Mouse (Mus musculus) MEL (cell line): ENCODE data around the gene Cadps. TPM values are rescaled to one million over a fixed set of nuclear protein-coding genes. Genes with fewer than 3 reads are reported as not detected.

ENCODE experiments used
- DNase-seq: peaks from one replicate; pipeline ENCODE4 v3.0.0; 2011; ENCODE audit warnings: low read depth, low spot score
- H3K27ac ChIP-seq: 2 replicates; pipeline ENCODE4 v1.5.1; 2012; ENCODE audit warnings: low read depth, mild to moderate bottlenecking, control low read depth, low read length, moderate library complexity; ENCODE audit not compliant: control insufficient read depth
- H3K27me3 ChIP-seq, 2 experiments: fragments of 150-350 bp in 1 of 2; sonication (generic) in 1 of 2; 2 replicates each; pipeline ENCODE4 v1.6.1; 2012; ENCODE audit warnings: low read length in 2 of 2, mild to moderate bottlenecking in 2 of 2, improper control_type of control experiment in 1 of 2, moderate library complexity in 1 of 2; ENCODE audit not compliant: insufficient read depth in 2 of 2, control insufficient read depth in 1 of 2
- H3K36me3 ChIP-seq, 2 experiments: 2 replicates each; pipeline ENCODE4 v1.6.1; 2012 to 2014; ENCODE audit warnings: low read length in 2 of 2, improper control_type of control experiment in 1 of 2, inconsistent platforms in 1 of 2, mild to moderate bottlenecking in 1 of 2; ENCODE audit not compliant: insufficient read depth in 2 of 2, control insufficient read depth in 1 of 2
- H3K4me1 ChIP-seq, 2 experiments: fragments of 150-350 bp in 1 of 2; sonication (generic) in 1 of 2; 2 replicates each; pipeline ENCODE4 v1.6.1; 2012; ENCODE audit warnings: low read length in 2 of 2, improper control_type of control experiment in 1 of 2, mild to moderate bottlenecking in 1 of 2; ENCODE audit not compliant: insufficient read depth in 2 of 2, control insufficient read depth in 1 of 2
- H3K4me3 ChIP-seq, 2 experiments: fragments of 150-350 bp in 1 of 2; sonication (generic) in 1 of 2; 2 replicates each; pipeline ENCODE4 v1.5.1; 2012; ENCODE audit warnings: low read depth in 2 of 2, low read length in 2 of 2, mild to moderate bottlenecking in 2 of 2, moderate library complexity in 2 of 2, control low read depth in 1 of 2, improper control_type of control experiment in 1 of 2; ENCODE audit not compliant: control insufficient read depth in 1 of 2, insufficient read depth in 1 of 2
- H3K79me2 ChIP-seq: 2 replicates; pipeline ENCODE4 v1.6.1; 2012; ENCODE audit warnings: mild to moderate bottlenecking, low read length, moderate library complexity; ENCODE audit not compliant: control insufficient read depth, poor library complexity, insufficient read depth
- H3K9ac ChIP-seq: 2 replicates; pipeline ENCODE4 v1.6.1; 2012; ENCODE audit warnings: low read depth, mild to moderate bottlenecking, control low read depth, low read length, moderate library complexity; ENCODE audit not compliant: control insufficient read depth, poor library complexity, severe bottlenecking
- H3K9me3 ChIP-seq: fragments of 150-350 bp; sonication (generic); replicated peaks from 2 replicates; pipeline ENCODE4 v1.6.1; 2012; ENCODE audit warnings: mild to moderate bottlenecking, low read length, improper control_type of control experiment, moderate library complexity; ENCODE audit not compliant: insufficient read depth
- CHD1 ChIP-seq: IDR thresholded peaks from 2 replicates; pipeline ENCODE4 v1.6.1; 2012; ENCODE audit warnings: low read depth, mild to moderate bottlenecking, inconsistent platforms, low read length, improper control_type of control experiment
- CTCF ChIP-seq, 3 experiments: IDR thresholded peaks in 2 of 3; conservative IDR thresholded peaks in 1 of 3; 2 replicates each; pipeline ENCODE4 v1.5.1; 2011 to 2012; ENCODE audit warnings: low read length in 3 of 3, low read depth in 2 of 3, mild to moderate bottlenecking in 2 of 3, improper control_type of control experiment in 1 of 3, inconsistent platforms in 1 of 3, mixed read lengths in 1 of 3, moderate library complexity in 1 of 3; ENCODE audit not compliant: control insufficient read depth in 1 of 3, insufficient read depth in 1 of 3, poor library complexity in 1 of 3, severe bottlenecking in 1 of 3
- E2F4 ChIP-seq: IDR thresholded peaks from 2 replicates; pipeline ENCODE4 v1.6.1; 2011; ENCODE audit warnings: low read depth, low read length, improper control_type of control experiment, borderline replicate concordance
- EP300 ChIP-seq, 2 experiments: IDR thresholded peaks; 2 replicates each; pipeline ENCODE4 v1.6.1; 2011; ENCODE audit warnings: improper control_type of control experiment in 2 of 2, low read length in 2 of 2, low read depth in 1 of 2, mild to moderate bottlenecking in 1 of 2
- ETS1 ChIP-seq: IDR thresholded peaks from 2 replicates; pipeline ENCODE4 v1.6.1; 2012; ENCODE audit warnings: low read depth, mild to moderate bottlenecking, inconsistent platforms, low read length, improper control_type of control experiment, moderate library complexity
- GATA1 ChIP-seq: IDR thresholded peaks from 2 replicates; pipeline ENCODE4 v1.6.1; 2011; ENCODE audit warnings: low read depth, low read length, improper control_type of control experiment
- KAT2A ChIP-seq: conservative IDR thresholded peaks from 2 replicates; pipeline ENCODE4 v1.6.1; 2012; ENCODE audit warnings: low read depth, low read length, improper control_type of control experiment, inconsistent platforms
- MAFK ChIP-seq: IDR thresholded peaks from 2 replicates; pipeline ENCODE4 v1.6.1; 2011; ENCODE audit warnings: low read depth, mild to moderate bottlenecking, low read length, improper control_type of control experiment, borderline replicate concordance
- MAX ChIP-seq: IDR thresholded peaks from 2 replicates; pipeline ENCODE4 v1.6.1; 2011; ENCODE audit warnings: low read length, improper control_type of control experiment
- MAZ ChIP-seq: IDR thresholded peaks from 2 replicates; pipeline ENCODE4 v1.6.1; 2012; ENCODE audit warnings: low read depth, mild to moderate bottlenecking, inconsistent platforms, low read length, improper control_type of control experiment
- MEF2A ChIP-seq: IDR thresholded peaks from 2 replicates; pipeline ENCODE4 v1.6.1; 2014; ENCODE audit warnings: low read depth, mild to moderate bottlenecking, inconsistent platforms, low read length, improper control_type of control experiment; ENCODE audit not compliant: poor library complexity, insufficient replicate concordance, severe bottlenecking; ENCODE audit errors: extremely low read depth
- MXI1 ChIP-seq: IDR thresholded peaks from 2 replicates; pipeline ENCODE4 v1.6.1; 2011; ENCODE audit warnings: mild to moderate bottlenecking, low read depth, low read length, improper control_type of control experiment
- MYB ChIP-seq: IDR thresholded peaks from 2 replicates; pipeline ENCODE4 v1.6.1; 2011; ENCODE audit warnings: mild to moderate bottlenecking, low read depth, low read length, improper control_type of control experiment
- MYC ChIP-seq: IDR thresholded peaks from 2 replicates; pipeline ENCODE4 v1.6.1; 2011; ENCODE audit warnings: low read depth, mild to moderate bottlenecking, low read length, improper control_type of control experiment, moderate library complexity
- NELFE ChIP-seq: IDR thresholded peaks from 2 replicates; pipeline ENCODE4 v1.6.1; 2011; ENCODE audit warnings: low read depth, low read length, improper control_type of control experiment
- NRF1 ChIP-seq: IDR thresholded peaks from 2 replicates; pipeline ENCODE4 v1.6.1; 2014; ENCODE audit warnings: low read depth, mild to moderate bottlenecking, inconsistent platforms, low read length, improper control_type of control experiment, moderate library complexity; ENCODE audit not compliant: poor library complexity, insufficient read depth, severe bottlenecking
- POLR2A ChIP-seq, 2 experiments: IDR thresholded peaks; 2 replicates each; pipeline ENCODE4 v1.6.1; 2011 to 2012; ENCODE audit warnings: low read length in 2 of 2, mild to moderate bottlenecking in 2 of 2, control low read depth in 1 of 2, improper control_type of control experiment in 1 of 2, low read depth in 1 of 2, moderate library complexity in 1 of 2; ENCODE audit not compliant: control insufficient read depth in 1 of 2, insufficient read depth in 1 of 2, poor library complexity in 1 of 2
- POLR2AphosphoS2 ChIP-seq: IDR thresholded peaks from 2 replicates; pipeline ENCODE4 v1.6.1; 2011; ENCODE audit warnings: low read length, improper control_type of control experiment
- RAD21 ChIP-seq: IDR thresholded peaks from 2 replicates; pipeline ENCODE4 v1.6.1; 2011; ENCODE audit warnings: mild to moderate bottlenecking, low read depth, low read length, improper control_type of control experiment
- RCOR1 ChIP-seq: IDR thresholded peaks from 2 replicates; pipeline ENCODE4 v1.6.1; 2012; ENCODE audit warnings: low read depth, mild to moderate bottlenecking, inconsistent platforms, low read length, improper control_type of control experiment
- SIN3A ChIP-seq: IDR thresholded peaks from 2 replicates; pipeline ENCODE4 v1.6.1; 2012; ENCODE audit warnings: low read length, improper control_type of control experiment, inconsistent platforms
- SMC3 ChIP-seq: IDR thresholded peaks from 2 replicates; pipeline ENCODE4 v1.6.1; 2011; ENCODE audit warnings: low read depth, low read length, improper control_type of control experiment
- TAL1 ChIP-seq: IDR thresholded peaks from 2 replicates; pipeline ENCODE4 v1.6.1; 2012; ENCODE audit warnings: mild to moderate bottlenecking, inconsistent platforms, low read length, moderate library complexity, mixed read lengths
- TBP ChIP-seq: IDR thresholded peaks from 2 replicates; pipeline ENCODE4 v1.8.0; 2011; ENCODE audit warnings: low read depth, low read length, improper control_type of control experiment
- TCF12 ChIP-seq: IDR thresholded peaks from 2 replicates; pipeline ENCODE4 v1.6.1; 2014; ENCODE audit warnings: low read depth, mild to moderate bottlenecking, inconsistent platforms, low read length, improper control_type of control experiment, moderate library complexity
- UBTF ChIP-seq: IDR thresholded peaks from 2 replicates; pipeline ENCODE4 v1.6.1; 2012; ENCODE audit warnings: low read depth, mild to moderate bottlenecking, inconsistent platforms, low read length, improper control_type of control experiment, moderate library complexity, borderline replicate concordance; ENCODE audit not compliant: insufficient read depth
- USF1 ChIP-seq: IDR thresholded peaks from 2 replicates; pipeline ENCODE4 v1.6.1; 2014; ENCODE audit warnings: low read depth, mild to moderate bottlenecking, inconsistent platforms, low read length, improper control_type of control experiment, moderate library complexity
- ZC3H11A ChIP-seq: IDR thresholded peaks from 2 replicates; pipeline ENCODE4 v1.6.1; 2012; ENCODE audit warnings: low read depth, mild to moderate bottlenecking, inconsistent platforms, low read length, improper control_type of control experiment
- polyA plus RNA-seq, 2 experiments: library from polyadenylated mRNA; stranded (reverse) in 1 of 2; unstranded in 1 of 2; fragments of >175 nt in 1 of 2; fragments of >200 nt in 1 of 2; gene quantifications; 2 replicates each; pipeline versions ENCODE4 v1.2.1 to v1.2.4; 2012; ENCODE audit warnings: low replicate concordance in 2 of 2, low read depth in 1 of 2; ENCODE audit not compliant: insufficient read length in 2 of 2, insufficient read depth in 1 of 2, missing spikeins in 1 of 2
- total RNA-seq: library from RNA; depleted of rRNA; stranded (reverse); fragments of 300-350 nt; gene quantifications from 2 replicates; pipeline ENCODE4 v1.2.3, GENCODE M21; 2012

Cadps gene
- total and polyA plus RNA-seq, 3 experiments, result not detected

- no peaks in the 10 kb centered on the region for H3K27me3 ChIP-seq
- no peaks in the 10 kb centered on the region for H3K9me3 ChIP-seq
- no peaks in the 10 kb centered on the region for H3K36me3 ChIP-seq
- no peaks in the 10 kb centered on the region for H3K4me1 ChIP-seq
- DNase-seq, result no peak
- H3K27ac ChIP-seq, result no peak overlapping the region
- H3K9ac ChIP-seq, result no peak overlapping the region
- TF ChIP-seq SMC3, result no peak
- TF ChIP-seq MXI1, result no peak
- TF ChIP-seq RCOR1, result no peak
- TF ChIP-seq MYB, result no peak
- no peak for TF ChIP-seq NRF1
- TF ChIP-seq MAX, result no peak
- no peak for TF ChIP-seq TBP
- TF ChIP-seq CHD1, result no peak
- TF ChIP-seq MYC, result no peak
- no peak for TF ChIP-seq RAD21
- TF ChIP-seq TAL1, result no peak
- TF ChIP-seq E2F4, result no peak
- no peak for TF ChIP-seq POLR2AphosphoS2
- TF ChIP-seq MEF2A, result no peak
- no peak for TF ChIP-seq MAFK
- TF ChIP-seq USF1, result no peak
- no peak for TF ChIP-seq UBTF
- H3K4me3 ChIP-seq, result no peak overlapping the region
- no peaks in the 10 kb centered on the region for H3K79me2 ChIP-seq
These were observed 165.5 kb downstream of the Cadps start for GRCm38 (mm10) chr14:12657351-12657750.

- no peaks in the 10 kb centered on the region for H3K36me3 ChIP-seq
- H3K4me3 ChIP-seq, result no peak overlapping the region
- no peak for DNase-seq
- no peaks in the 10 kb centered on the region for H3K27me3 ChIP-seq
- H3K4me1 ChIP-seq, result no peaks in the 10 kb centered on the region
- no peak overlapping the region for H3K27ac ChIP-seq
- TF ChIP-seq CHD1 (no peak), ZC3H11A (no peak), SIN3A (no peak), GATA1 (no peak), EP300 (IDR thresholded peaks at IDR 0.05; ENCODE audit: low read depth in 1 of 2, low read length in 2 of 2) (no peak), MYC (no peak), ETS1 (no peak), NRF1 (no peak), CTCF (IDR thresholded peaks at IDR 0.05 in 2 of 3, conservative IDR thresholded peaks at IDR 0.05 in 1 of 3; ENCODE audit: control insufficient read depth in 1 of 3, insufficient read depth in 1 of 3, low read depth in 2 of 3, low read length in 3 of 3, poor library complexity in 1 of 3, severe bottlenecking in 1 of 3) (no peak), TCF12 (no peak), POLR2A (IDR thresholded peaks at IDR 0.05; ENCODE audit: control insufficient read depth in 1 of 2, insufficient read depth in 1 of 2, low read depth in 1 of 2, low read length in 2 of 2, poor library complexity in 1 of 2) (no peak), TAL1 (no peak), KAT2A (no peak), NELFE (no peak), MYB (no peak), MAZ (no peak), MAX (no peak), POLR2AphosphoS2 (no peak), E2F4 (no peak)
- H3K9ac ChIP-seq, result no peak overlapping the region
- no peaks in the 10 kb centered on the region for H3K9me3 ChIP-seq
- no peaks in the 10 kb centered on the region for H3K79me2 ChIP-seq
These were observed 179.9 kb downstream of the Cadps start for GRCm38 (mm10) chr14:12642868-12643512.
